Mouse (Mus musculus) stomach, embryonic 16.5 days (tissue): Measurements from ENCODE around the gene Gm15294. TPM values are rescaled to one million over a fixed set of nuclear protein-coding genes. Genes with fewer than 3 reads are reported as not detected.

Source experiments
- ATAC-seq: fragments of 200-750 bp; cut with Nextera tagmentation; 2 replicates; pipeline ENCODE4 v1.8.0; 2017; ENCODE audit warnings: moderate number of reproducible peaks, moderate TSS enrichment; ENCODE audit not compliant: insufficient read depth, low FRiP score
- H3K27ac ChIP-seq: fragments of 300-500 bp; sonication (generic); 2 replicates; pipeline ENCODE4 v1.5.1; 2014; ENCODE audit warnings: low read length
- H3K27me3 ChIP-seq: fragments of 300-500 bp; sonication (generic); 2 replicates; pipeline ENCODE4 v1.6.1; 2014; ENCODE audit warnings: low read length, control low read depth, mixed read lengths; ENCODE audit not compliant: control insufficient read depth, insufficient read depth
- H3K36me3 ChIP-seq: fragments of 300-500 bp; sonication (generic); 2 replicates; pipeline ENCODE4 v1.6.1; 2014; ENCODE audit warnings: low read length; ENCODE audit not compliant: control insufficient read depth, insufficient read depth
- H3K4me1 ChIP-seq: fragments of 300-500 bp; sonication (generic); 2 replicates; pipeline ENCODE4 v1.6.1; 2014; ENCODE audit warnings: low read length, control low read depth, mixed read lengths; ENCODE audit not compliant: control insufficient read depth, insufficient read depth
- H3K4me2 ChIP-seq: fragments of 300-500 bp; sonication (generic); 2 replicates; pipeline ENCODE4 v1.6.1; 2014; ENCODE audit warnings: low read depth, low read length, mixed read lengths
- H3K4me3 ChIP-seq: fragments of 300-500 bp; sonication (generic); replicated peaks from 2 replicates; pipeline ENCODE4 v1.5.1; 2014; ENCODE audit warnings: mild to moderate bottlenecking, low read length
- H3K9ac ChIP-seq: fragments of 300-500 bp; sonication (generic); 2 replicates; pipeline ENCODE4 v1.6.1; 2014; ENCODE audit warnings: low read length
- H3K9me3 ChIP-seq: fragments of 300-500 bp; sonication (generic); replicated peaks from 2 replicates; pipeline ENCODE4 v1.6.1; 2016; ENCODE audit warnings: low read length, control low read depth; ENCODE audit not compliant: control insufficient read depth
- WGBS: fragments of 180-500 bp; shearing (Covaris S2); extraction: QIAGEN DNeasy Blood & Tissue Kit; methylation state at CpG from one replicate; pipeline ENCODE4 v1.1.7; 2014; 5-methylcytosine and 5-hydroxymethylcytosine counted together
- polyA plus RNA-seq: library from polyadenylated mRNA; unstranded; fragments of >200 nt; fragmentation: Nextera tagmentation; extraction: Ambion mirVana; gene quantifications from 2 replicates; pipeline ENCODE4 v1.2.1, GENCODE M21; 2015

The Gm15294 gene
- polyA plus RNA-seq = not detected in 2 replicates

DNA sequence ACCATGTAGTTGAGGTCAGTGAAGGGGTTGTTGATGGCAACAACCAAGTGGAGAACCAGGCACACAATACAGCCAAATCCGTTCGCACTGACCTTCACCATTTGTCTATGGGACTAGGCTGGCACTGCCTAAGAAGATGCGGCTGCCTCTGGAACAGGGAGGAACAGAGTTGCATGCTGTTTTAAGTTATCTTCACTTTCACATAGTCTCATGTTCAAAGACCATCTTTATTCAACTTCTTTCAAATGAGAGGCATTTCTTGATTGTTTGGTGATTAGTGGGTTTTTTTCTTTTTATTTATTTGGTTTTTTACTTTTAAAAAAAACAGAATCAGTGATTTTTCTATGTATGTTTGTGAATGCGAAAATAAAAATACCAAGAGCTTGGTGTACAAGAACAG, at the start of gene Gm15294:
Gene Gm15294 (minus strand): TSS at position 101 of the 400 bp plus-strand sequence.
- Histone ChIP-seq H3K4me2 (no peak within 1 kb of the TSS), H3K27ac (no peak within 1 kb of the TSS), H3K4me1 (no peaks in the 10 kb centered on the region), H3K27me3 (no peaks in the 10 kb centered on the region), H3K9me3 (no peaks in the 10 kb centered on the region), H3K4me3 (no peak within 1 kb of the TSS), H3K36me3 (no peaks in the 10 kb centered on the region), H3K9ac (no peak within 1 kb of the TSS)
- ATAC-seq = no peak
- WGBS = 97% methylated on average over 4 of the region's 4 CpGs

DNA sequence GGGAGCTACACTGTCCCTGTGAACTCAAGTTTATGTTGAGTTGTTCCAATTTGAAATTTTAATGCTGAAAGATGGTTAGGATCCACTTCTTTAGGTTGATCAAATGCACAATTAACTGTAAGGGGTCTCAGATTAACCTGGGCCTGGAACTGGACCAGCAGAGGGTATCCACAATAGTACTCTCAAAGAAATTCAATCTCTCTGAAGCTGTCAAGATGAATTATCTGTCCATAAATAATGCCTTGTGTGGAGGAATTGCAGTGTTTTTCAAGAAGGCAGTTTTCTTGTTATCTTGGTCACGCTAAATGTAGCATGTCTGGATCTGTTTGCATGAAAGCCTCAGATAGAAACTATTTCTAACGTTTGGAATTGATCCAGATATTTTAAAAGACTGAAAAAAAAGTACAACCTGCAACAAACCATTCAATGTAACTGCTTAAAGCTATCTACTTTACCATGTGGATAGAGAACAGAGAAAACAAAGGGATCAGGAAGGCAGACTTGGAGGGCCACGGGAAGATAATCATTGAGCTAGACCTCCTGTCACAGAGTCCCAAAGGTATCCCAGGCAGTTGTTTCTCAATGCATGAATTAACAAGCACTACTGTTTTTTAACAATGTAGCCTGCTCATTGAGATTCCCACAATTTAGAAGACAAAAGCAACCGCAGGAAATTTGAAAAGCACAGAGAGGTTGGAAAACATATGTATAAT, 9.5 kb upstream of the Gm15294 start:
- Histone ChIP-seq H3K9ac (no peak overlapping the region), H3K4me2 (no peak overlapping the region), H3K4me3 (no peak overlapping the region), H3K27ac (no peak overlapping the region), H3K36me3 (no peaks in the 10 kb centered on the region), H3K27me3 (no peaks in the 10 kb centered on the region), H3K4me1 (no peaks in the 10 kb centered on the region), H3K9me3 (no peaks in the 10 kb centered on the region)
- ATAC-seq = no peak
- WGBS = 60% methylated on average over 4 of the region's 4 CpGs

DNA sequence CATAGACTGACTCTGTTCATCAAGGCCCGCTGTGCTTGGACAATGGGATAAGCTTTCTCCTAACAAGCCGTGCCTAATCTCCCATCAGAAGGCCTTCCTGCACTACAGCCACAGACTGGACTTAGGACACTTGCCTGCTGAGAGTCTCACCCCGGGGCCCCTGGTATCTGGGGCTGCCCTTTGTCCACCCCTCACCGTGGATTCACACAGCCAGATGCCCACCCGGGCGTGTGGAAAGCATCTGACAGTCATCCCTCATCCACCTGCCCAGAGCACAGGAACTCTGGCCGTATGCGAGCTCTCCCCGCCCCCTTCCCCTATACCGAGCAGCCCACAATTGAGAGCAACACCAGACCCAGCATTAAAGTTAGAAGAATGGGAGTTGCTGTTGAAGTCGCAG, 1.0 kb downstream of the Gm15294 start:
- 72% methylated on average over 11 of the region's 11 CpGs for WGBS
- no peaks in the 10 kb centered on the region for H3K36me3 ChIP-seq

DNA sequence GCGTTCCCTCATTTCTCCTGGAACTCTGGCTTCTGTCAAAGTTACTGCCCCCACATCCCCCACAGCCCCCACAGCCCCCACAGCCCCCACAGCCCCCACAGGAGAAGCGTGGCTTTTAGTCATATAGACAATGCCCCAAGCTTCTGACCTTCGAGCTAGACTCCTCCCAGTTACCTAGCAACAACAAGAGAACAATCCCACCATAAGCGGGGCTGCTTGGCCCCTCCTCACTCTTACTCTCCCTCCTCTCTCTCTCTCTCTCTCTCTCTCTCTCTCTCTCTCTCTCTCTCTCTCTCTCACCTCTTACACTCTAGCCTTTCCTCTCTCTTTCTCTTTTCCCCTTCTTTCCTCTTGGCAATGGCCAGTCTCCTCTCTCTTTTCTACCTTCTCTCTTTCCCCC, 1.4 kb downstream of the Gm15294 start:
- Histone ChIP-seq H3K9me3 (no peaks in the 10 kb centered on the region), H3K9ac (no peak overlapping the region), H3K36me3 (no peaks in the 10 kb centered on the region), H3K4me2 (no peak overlapping the region), H3K4me3 (no peak overlapping the region), H3K27ac (no peak overlapping the region), H3K4me1 (no peaks in the 10 kb centered on the region), H3K27me3 (no peaks in the 10 kb centered on the region)
- WGBS = 52% methylated on average over 3 of the region's 4 CpGs
- no peak for ATAC-seq

More for the DNA sequence above, 1.0 kb downstream of the Gm15294 start:
- no peak overlapping the region for H3K4me2 ChIP-seq
- H3K4me3 ChIP-seq = no peak overlapping the region
- no peaks in the 10 kb centered on the region for H3K9me3 ChIP-seq
- H3K27me3 ChIP-seq = no peaks in the 10 kb centered on the region
- no peaks in the 10 kb centered on the region for H3K4me1 ChIP-seq
- H3K9ac ChIP-seq = no peak overlapping the region
- ATAC-seq = no peak
- H3K27ac ChIP-seq = no peak overlapping the region

DNA sequence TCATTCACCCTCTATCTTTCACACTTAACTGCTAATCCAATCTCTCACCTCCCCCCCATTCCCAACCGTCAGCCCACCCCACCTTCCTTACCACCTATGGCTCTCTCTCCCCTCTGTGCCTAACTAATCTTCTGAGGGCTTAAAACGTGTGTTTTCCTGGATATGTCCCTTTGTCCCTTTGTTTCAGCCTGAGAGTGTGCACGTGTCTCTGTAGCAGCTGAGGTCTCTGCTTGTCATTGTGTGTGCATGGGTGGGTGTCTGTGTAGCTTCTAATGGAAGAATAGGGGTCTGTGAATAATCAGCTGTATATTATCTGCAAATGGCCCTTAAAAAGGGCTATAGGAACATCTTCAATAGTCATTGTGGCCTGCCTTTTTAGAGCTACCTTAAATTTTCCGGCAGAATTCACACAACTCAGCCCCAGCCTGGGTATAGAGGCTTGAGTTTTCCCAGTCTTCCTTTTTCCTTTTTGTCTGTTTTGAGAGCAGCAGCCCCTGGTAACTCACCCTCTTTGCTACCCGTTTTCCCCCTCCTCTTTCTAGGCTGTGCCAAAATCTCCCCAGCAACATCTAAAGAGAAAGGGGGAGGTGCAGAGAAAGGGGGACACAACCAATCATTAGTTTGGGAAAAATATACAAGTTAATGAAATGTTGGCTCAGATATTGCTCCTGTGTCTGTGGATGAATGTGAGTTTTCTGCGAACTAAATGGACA, 19.2 kb downstream of the Gm15294 start:
- 39% methylated on average over 6 of the region's 6 CpGs for WGBS
- Histone ChIP-seq H3K4me1 (no peaks in the 10 kb centered on the region), H3K4me2 (no peak overlapping the region), H3K27ac (no peak overlapping the region), H3K36me3 (no peaks in the 10 kb centered on the region), H3K4me3 (no peak overlapping the region), H3K9ac (no peak overlapping the region), H3K9me3 (no peaks in the 10 kb centered on the region), H3K27me3 (peaks cover 7% of the 10 kb centered on the region)
- ATAC-seq = no peak

Other genes starting within 250 kb of the Gm15294 start
- 0.11 and 0.22 TPM in 2 replicates for gene Irs4, start 150.0 kb downstream of the Gm15294 start, polyA plus RNA-seq